Mouse (Mus musculus): ENCODE measurements around the gene Mrfap1.

Gene Mrfap1

DNA sequence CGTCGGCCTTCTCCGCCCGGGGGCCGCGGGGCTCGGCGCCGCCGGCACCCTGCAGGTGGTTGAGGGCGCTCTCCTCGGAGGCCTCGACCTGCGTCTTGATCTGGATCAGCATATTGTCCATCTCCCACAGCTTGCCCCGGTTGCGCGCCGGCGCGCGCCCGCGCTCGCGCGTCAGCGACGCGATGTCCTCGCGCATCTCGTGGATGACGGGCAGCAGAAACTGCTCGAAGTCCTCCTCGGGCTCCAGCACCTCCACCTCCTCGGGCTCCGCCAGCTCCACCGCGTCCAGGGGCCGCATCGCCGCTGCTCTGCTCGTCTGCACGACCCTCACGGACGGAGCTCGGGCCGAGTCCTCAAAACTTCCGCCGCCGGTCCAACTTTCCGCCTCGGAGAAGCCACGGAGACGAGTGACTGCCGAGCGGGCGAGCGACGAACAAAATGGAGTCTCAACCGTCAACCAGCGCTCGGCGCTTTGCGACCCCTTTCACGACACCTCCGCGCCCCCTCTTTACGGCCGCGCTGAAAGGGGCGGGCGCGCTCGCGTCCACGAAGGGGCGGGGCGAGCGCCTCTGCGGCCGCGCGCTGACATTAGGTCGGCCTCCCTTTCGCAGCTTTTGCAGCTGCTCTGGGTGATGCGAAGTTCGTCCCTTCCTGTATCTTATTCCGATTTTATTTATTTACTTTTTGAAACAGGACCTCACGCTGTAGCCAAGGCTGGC lies at the start of gene Mrfap1:
Mrfap1 (minus strand) TSS at position 477 of the 719 bp plus-strand sequence.
- peak; percentile 97 for DNase-seq (ENCODE audit: low spot score)

DNA sequence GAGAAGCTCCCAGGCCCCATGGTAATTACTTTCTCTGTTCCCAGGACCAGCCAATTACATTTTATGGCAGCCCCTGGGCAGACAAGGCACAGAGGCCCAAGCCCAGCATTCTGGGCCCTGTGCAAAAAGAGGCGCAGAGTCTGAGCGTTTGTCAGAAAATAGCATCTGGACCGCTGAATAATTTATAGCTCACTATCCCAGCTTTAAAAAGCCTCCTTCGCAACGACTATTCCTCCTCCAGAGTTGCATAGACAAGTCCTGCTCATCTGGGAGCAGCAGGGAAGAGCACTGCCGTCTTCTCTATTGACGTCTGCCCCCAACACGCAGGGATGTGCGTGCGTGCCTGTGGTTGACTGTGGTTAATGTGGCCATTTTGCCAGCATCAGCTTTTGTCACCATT lies 47.9 kb upstream of the Mrfap1 start:
- DNase-seq (ENCODE audit: low spot score), result no peak

DNA sequence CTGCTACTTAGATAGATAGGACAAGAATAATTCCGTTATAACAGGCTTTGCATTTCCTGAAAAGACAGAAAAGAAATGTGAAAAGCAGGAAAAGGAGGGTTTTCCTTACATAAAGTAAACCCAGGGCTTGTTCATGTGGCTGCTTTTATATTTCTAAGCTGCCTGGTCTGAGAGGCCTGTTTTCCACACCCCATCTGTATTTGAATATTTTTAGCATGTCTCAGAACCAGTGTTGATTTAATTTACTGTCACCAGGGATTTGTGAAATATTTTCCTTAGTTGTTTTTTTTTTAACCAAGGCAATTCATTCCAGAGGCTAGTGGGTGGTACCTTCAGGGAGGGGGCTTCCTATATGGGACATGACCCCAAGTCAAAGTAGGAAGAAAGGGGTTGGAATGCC lies 45.1 kb upstream of the Mrfap1 start:
- DNase-seq (ENCODE audit: low spot score), result no peak

DNA sequence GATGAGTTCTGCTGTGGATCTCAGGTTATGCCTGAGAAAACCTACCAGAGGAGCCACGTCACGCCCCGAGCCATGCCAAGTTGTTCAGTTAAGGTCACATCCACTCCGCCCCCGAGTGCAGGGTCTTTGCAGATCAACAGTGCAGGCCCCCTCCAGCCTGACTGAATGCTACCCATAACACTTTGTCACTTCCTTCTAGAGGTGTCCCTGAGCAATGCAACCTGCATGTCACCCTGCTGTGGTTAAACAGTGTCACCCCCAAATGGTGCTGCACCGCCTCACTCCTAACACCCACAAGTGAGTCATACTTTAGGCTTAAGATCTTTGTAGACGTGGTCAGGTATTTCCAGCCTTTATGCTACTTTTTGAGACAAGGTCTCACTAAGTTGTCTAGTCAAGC lies 43.5 kb upstream of the Mrfap1 start:
- no peak for DNase-seq (ENCODE audit: low spot score)

DNA sequence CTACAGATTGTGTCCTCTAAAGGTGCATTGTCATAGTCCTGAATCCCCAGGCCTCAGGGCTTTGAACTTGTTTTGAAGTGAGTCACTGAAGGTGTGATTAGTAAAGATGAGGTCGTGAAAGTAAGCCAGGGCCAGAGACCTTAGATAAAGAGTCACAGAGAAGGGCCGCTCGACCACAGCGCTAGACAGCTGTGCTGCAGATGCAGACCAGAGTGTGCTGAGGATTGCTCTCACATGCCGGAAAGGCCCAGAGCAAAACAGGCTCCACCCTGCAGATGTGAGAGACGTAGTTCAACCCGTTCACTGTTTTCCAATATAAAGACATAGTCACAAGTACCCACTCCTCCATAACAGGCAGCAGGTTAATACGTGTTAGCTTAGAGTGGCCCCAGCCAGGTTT lies 43.0 kb upstream of the Mrfap1 start:
- no peak for DNase-seq (ENCODE audit: low spot score)

DNA sequence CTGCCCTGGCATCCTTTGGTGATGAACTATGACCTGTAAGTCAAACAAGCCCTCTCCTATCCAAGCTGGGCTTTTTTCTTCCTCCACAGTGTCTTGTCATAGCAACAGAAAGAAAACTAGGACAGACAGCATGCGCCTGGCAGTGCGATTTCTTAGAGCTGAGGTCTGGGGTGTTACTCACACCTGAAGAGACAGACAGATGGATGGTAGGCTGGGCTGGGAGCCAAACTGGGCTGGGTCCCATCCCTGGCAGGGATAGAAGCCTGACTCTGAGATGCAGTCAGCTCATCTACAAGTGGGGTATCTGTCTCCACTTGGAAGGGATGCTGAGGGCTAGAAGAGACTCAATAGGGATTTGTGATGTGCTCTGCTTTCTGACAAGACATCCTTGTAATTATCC lies 42.5 kb upstream of the Mrfap1 start:
- DNase-seq (ENCODE audit: low spot score), result no peak

DNA sequence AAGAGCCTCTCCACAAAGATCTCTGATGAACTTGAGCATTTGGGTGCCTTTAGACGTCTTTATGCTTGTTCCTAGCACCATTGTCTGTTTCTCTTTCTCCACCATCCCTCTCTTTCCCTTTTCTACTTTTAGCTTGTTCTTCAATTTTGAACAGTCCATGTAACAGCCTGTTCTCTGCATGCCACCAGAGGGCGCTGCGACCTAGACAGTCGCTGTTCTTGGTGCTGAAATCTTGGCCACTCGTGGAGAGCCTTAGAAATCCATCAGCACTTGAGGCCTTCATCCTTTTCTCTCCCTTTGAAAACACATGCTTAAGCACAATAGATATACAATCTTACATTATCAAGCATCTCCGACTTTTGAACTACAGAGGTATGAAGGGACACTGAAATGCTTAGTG lies 39.4 kb upstream of the Mrfap1 start:
- peak; percentile 89 for DNase-seq (ENCODE audit: low spot score)

DNA sequence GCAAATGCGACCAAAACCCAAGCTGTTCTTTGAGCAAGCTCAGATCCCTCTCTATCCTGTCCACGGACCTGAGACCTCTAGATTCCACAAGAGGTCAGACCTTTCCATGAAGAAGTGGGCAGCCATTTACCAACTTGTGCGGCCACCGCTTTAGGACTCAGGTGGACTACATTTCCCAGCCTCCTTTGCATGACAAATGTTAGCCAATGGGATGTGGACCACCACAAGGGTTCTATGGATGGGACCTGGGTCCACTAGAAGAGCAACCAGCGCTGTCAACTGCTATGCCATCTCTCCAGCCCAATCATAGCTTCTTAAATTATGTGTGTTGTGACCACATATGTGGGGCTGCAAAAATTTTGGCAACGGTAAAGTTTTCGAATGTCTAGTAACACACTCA lies 34.7 kb upstream of the Mrfap1 start:
- no peak for DNase-seq (ENCODE audit: low spot score)

DNA sequence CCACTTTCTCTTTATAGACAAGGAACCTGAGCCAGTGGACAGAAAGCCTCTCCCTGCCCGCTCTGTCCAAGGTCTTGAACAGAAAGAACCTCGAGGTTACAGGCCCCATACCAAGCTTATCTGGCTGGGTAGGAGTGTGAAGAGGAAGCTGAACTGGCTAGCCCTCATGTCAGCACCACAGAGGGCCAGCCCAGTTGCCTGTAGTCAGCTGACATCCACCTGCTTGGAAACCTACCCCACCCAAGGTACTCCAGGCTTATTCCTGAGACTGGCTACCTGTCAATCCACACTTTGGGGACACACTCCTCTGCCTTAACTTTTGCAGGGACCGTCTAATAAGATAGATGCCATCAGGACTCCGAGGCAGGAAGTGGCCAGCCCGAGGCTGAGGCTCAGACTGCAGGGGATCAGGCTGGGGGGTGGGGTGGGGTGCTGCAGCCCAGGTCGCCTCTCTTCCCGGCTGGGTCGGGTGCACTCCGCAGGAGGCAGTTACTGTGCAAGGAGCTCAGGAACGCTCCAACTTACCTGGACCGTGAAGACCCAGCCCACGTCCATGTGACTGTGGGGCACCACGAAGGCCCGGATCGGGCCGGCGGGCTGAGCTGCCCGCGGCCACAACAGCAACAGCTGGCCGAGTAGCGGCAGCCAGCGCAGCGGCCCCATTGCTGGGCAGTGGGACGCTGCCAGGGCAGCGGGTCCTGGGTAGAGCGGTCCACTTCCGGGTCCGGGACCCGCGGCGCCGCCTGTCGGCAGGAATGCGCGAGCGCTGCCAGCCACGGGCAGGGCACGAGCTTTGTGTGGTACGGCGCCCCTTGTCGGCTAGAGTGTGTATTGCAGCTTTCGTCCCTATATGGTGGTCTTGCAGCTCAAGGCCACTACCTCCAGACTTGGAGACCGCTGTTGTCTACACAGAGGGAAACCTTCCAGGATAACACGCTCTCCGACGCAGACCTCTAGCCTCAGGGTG lies 33.6 kb upstream of the Mrfap1 start, which contains the start of gene Man2b2:
Man2b2 (minus strand) TSS at position 741 of the 967 bp plus-strand sequence.
- peak; percentile 97 for DNase-seq (ENCODE audit: low spot score)

DNA sequence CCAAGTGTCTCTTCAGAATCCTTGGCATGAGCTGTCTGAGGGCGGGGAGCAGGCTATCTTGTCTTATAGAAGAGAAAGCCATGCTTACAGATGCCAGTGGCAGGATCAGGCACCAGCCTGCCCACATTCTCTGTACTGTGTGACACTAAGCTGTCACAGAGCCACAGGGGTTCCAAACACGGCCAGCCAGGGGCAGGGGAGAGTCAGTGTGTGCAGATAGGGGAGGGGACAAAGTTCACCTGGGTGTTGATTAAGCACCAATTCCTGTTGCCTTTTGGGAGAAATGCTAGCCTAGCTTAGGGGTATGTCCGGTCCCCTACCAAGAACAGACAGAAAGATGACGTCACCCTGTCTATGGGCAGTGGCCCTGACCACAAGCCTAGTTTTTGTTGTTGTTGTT lies 32.5 kb upstream of the Mrfap1 start:
- DNase-seq (ENCODE audit: low spot score), result no peak

DNA sequence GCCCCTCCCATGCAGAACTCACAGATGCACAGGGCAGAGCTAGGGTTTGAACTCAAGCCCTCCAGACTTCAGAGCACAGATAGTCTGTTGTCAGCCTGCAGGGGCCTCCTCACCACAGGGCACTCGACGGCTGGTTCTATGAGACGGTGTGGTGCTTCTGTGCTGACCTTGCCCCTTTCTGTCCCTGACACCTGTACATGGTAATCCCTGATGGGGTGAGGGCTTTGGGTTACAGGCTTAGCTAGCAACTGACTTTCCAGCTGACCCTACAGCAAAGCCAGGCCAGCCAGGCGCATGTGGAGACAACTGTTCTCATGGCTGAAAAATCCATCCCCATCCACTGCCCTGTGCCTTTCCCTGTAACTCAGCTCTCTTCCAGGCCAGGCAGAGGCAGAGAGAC lies 26.3 kb upstream of the Mrfap1 start:
- no peak for DNase-seq (ENCODE audit: low spot score)

DNA sequence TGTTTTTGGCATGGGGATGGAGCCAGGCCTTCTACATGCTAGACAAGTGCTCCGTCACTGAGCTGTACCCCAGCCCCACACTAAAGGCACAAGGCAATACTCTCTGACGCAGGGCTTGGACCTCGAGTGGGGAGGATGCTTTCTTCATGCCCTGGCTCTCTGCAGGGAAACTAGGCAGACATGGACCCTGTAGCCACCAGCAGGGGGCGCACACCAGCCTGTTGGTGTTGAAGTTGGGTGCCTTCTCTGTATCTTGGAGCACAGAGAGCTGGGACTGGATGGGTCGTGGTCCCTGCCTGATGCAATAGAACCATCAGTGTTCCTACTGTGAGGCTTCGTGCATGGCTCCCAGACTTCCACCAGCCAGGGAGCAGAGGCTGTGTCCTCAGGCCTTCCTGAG lies 23.6 kb upstream of the Mrfap1 start:
- DNase-seq (ENCODE audit: low spot score), result peak; percentile 78

DNA sequence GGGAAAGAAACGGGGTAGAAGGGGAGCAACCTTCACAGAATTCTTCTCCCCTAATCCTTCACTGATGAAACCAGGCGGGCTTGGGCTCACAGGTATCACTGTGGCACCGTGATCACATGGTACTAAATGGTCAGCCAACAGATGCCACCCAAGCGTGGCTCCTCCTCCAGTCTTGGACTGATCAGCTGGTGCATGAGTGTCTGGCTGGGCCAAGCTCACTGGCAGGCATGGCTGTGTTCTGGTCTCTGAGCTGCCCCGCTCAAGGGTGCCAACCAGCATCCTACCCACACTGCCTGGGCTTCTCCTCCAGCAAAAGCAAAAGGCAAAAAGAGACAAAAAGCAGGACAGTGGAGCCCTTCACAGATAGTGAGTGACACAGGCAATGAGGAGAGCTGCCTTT lies 23.2 kb upstream of the Mrfap1 start:
- no peak for DNase-seq (ENCODE audit: low spot score)

DNA sequence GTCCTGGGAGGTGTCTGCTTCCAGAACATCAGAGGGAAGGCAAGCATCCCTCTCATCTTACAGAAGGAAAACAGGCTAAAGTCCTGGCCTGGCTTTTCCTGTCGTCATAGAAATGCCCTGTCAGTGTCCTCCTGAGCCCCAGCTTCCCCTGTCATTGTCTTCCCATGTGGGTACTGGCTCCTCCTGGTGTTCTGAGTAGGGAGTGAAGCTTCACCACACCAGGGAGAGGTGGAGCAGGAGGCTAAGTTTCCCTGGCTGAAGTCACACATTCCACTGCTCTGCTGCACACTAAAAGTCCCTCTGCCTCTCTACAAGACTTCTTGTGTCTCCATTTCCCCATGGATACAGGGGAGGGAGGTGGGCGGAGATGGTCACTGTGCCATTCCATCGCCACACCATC lies 21.2 kb upstream of the Mrfap1 start:
- DNase-seq (ENCODE audit: low spot score), result no peak

DNA sequence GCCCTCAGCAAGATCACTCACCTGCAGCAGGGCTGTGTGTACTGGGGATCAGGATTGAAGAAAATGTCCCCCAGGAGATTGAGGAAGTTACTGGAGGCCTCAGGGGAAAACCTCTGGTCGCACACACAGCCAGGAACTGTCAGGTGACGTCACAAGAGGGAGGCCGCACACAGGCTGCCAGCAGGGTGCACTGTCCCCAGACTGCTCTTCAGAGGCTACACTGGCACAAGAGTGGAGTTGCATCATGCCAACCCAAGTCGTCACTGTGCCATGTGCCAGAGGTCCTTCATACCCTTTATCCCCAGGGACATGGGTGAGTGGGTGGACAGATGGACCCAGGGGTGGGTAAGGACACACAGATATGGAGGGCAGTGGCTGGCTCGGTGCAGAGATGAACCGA lies 18.0 kb upstream of the Mrfap1 start:
- no peak for DNase-seq (ENCODE audit: low spot score)

DNA sequence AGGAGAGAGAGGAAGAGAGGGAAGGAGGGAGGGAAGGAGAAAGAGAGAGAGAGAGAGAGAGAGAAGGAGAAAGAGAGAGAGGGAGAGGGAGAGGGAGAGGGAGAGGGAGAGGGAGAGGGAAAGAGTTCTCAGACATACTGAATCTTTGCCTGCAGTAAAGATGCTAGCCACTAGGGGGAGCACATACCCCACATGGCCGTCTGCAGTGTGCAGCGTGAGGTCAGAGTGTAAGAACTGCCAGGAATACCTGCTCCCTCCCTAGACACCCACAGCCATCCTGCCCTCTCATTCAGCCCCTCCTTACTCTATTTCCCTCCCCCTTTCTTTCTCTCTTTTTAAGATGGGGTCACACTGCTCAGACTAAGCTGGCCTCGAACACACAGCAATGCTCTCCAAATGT lies 14.8 kb upstream of the Mrfap1 start:
- DNase-seq (ENCODE audit: low spot score), result peak; percentile 80

DNA sequence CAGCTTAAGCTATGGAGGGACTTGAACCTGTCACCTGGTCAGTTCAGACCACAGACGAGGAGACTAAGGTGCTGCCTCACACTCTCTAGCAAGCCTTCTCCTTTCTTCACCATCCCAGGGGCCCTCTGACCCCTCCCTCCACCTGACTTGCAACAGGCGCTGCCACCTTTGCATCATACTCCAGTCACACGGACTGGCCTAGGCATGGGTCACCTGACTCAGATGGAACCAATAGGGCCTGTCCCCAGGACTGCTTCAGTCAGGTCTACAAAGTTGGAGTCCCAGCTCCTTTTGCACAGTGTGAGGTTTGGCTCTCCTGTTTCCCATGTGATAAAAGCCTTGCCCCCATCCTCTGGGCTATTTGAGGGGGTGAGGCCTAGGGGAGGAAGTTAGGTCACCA lies 14.1 kb upstream of the Mrfap1 start:
- no peak for DNase-seq (ENCODE audit: low spot score)

DNA sequence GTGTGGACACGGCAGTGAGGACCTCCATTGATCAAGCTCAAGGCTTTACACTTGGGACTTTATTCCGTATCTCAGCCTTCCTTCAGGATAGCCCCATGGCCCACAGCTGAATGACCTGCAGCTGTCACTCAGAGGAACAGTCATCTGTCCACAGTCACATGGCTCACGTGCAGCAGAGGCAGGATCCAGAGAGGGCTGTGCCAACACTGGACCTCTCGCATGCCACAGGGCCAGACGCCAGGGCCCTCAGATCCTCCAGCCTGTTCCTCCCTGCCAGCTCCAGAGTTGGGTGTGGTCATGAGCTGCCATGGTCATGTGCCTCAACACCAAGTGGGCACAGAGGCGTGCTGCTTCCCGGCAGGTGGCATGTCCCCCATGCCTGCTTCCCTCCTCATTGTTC lies 12.6 kb upstream of the Mrfap1 start:
- no peak for DNase-seq (ENCODE audit: low spot score)

DNA sequence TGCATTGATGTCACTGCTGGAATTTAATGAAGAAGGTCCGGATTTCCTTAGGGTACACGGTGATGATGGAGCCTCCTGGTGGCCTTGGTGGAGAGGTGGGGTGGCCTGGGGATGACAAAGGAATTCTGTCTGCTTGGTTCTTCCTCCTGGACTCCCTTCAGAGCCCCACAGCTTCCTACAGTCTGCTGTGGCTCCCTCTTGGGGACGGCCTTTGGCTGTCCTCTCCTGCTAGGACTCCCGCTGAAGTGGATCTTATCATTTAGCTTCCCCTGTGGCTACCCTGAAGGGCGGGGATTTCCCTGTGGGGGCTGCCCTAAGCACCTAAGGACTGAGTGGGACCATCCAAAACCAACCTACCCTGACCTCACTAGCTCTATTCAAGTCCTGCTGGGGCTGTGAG lies 10.5 kb upstream of the Mrfap1 start:
- DNase-seq (ENCODE audit: low spot score), result no peak

DNA sequence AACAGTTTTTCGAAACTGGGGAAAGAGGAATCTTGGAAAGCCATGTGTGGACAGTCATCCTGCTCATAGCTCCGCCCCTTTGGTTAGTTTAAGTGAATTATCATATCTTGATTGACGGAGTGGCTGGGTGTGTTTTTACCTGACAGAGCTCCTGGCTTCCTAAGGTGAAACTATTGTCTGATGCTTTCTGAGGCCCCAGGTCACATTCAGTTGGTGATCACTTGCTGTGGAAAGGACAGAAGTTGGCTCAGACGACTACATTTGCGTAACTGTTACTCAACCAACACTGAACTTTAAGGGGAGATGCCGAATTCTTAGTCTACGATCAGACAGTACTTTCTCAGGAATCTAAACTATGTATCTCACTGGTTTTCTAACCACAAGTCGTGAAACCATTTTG lies 719 bp upstream of the Mrfap1 start:
- DNase-seq (ENCODE audit: low spot score), result no peak

DNA sequence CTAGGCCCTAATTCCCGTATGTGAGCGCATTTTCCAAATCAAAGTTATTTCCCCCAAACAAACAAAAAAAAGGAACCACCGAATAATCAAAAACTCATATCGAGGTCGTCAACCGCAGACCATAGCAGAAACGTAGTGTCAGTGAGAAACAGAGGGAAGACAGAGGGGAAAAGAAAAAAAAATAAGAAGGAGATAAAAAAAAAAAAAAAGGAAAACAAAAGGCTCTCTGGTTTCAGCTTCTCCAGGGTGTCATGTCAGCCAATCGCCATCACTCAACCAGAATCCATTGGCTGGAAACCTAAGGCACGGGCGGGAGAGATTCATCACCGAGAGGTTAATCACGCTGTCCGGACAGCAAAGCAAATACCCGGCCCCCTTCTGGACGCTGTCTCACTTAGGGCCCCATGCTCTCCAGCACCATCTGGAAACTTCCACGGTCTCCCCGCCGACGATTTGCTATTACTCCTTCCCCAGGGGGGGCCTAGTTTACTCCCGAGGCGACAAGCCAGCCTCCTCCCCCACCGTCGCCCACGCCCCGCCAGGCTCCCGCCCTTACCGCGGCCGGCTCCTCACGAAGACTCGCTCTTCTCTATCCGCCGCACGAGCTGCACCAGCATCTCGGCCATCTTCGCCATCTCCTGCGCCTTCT lies 801 bp downstream of the Mrfap1 start:
- peak; percentile 82 for DNase-seq (ENCODE audit: low spot score)

DNA sequence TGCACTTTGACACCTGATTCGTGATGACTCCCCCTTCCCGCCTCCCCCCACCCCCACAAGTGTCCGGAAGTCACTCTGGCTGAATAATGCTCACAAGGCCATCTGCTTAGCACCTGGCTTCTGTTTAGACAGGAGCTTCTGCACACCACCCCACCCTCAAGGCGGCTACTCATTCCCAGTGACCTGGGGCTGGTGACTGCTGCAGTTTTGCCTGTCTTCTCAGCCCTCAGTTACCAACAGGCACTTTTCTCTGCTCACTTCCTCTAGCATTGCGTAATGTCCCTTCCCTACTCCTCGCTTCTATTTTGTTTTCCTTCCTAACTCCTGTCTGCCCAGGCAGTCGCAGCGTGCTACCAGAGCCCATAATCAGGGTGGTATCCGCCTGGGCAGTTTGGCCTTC lies 4.7 kb downstream of the Mrfap1 start:
- no peak for DNase-seq (ENCODE audit: low spot score)

DNA sequence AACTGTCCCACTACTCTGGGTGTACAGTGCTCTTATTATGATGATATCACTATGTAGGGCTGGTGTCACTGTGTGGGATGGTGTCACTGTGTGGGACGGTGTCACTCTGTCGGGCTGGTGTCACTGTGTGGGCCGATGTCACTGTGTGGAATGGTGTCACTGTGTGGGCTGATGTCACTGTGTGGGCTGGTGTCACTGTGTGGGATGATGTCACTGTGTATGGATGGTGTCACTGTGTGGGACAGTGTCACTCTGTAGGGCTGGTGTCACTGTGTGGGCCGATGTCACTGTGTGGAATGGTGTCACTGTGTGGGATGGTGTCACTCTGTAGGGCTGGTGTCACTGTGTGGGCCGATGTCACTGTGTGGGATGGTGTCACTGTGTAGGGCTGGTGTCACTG lies 10.5 kb downstream of the Mrfap1 start:
- no peak for DNase-seq (ENCODE audit: low spot score)

Data from testis, postnatal 10 days (tissue).